Mouse (Mus musculus): ENCODE data around the gene Flvcr1.

Flvcr1 gene

GRCm38 (mm10) chr1:190980470-190980869 is 45.5 kb downstream of the Flvcr1 start:
- DNase-seq (ENCODE audit: low spot score in 2 of 2): no peak

DNA sequence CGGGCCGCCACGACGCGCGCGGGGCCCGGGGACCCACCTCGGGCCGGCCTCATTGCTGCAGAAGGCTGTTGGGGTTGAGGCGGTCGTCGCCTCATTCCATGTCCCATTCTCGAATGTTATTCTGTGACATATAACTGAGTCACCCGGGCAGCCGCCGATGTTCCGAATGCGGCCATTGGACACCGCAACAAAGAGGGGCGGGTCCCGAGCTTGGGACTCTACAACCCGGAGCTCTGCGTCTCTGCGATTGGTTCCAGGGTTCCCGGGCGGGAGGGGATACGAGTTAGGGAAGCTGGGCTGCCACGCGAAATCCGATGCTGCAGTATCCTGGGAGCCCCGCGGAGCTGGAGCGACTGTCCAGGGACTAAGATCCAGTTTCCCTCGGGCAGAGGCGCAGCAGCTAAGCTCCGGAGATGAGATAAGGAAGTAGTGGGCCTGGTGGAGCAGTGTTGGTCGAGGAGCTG is 46.8 kb downstream of the Flvcr1 start, which contains the start of gene Vash2:
TSS of gene Vash2 (minus strand) at position 197 of the 464 bp plus-strand sequence.
- peak; percentile 53 to 80 for DNase-seq (ENCODE audit: low spot score in 2 of 2)

DNA sequence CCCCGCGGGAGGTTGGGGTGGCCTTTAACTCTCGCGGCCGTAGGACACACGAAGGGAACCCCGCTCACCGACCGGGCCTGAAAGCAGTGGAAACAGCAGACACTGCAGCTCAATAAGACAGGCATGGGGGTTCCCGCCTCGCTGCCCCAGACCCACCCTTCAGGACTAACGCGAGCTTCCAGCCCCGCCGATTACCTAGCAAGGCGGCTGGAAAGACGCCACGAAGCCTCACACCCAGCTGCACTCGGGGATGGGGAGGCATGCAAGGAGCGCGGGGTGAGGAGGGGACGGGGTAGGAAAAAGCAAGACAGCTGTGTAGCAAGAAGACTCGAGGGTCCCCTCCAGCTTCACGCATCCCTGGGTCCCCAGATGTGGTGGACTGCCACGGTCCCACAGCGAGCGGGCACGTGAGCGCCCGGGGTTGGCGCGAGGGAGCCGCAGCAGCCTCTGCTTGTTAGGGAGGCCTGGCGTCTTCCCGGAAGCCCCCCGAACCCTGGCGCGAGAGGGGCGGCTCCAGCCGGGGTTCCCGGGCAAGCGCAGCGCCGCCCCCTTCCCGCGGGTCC is 47.4 kb downstream of the Flvcr1 start:
- DNase-seq (ENCODE audit: low spot score in 2 of 2): peak in 1 of 2 experiments; percentile 9

DNA sequence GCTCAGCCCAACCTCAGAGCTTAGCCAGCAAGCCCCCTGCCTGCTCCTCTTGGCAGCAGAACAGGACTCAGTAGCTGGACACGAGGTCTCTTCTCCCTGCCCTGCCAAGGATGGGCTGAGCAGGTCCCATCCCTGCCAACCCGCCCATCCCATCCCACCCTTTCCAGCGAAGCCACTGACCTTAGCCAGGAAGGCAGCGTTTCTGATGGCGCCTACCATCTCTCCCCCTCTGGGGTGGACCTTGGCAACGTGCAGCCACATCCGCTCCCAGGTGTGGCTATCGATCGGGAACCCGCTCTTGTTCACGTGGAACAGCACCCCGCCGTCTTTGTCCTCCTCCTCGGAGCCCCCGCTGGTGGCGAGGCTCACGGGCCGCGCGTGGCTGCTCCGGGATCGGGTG is 48.0 kb downstream of the Flvcr1 start:
- DNase-seq (ENCODE audit: low spot score in 2 of 2): no peak

DNA sequence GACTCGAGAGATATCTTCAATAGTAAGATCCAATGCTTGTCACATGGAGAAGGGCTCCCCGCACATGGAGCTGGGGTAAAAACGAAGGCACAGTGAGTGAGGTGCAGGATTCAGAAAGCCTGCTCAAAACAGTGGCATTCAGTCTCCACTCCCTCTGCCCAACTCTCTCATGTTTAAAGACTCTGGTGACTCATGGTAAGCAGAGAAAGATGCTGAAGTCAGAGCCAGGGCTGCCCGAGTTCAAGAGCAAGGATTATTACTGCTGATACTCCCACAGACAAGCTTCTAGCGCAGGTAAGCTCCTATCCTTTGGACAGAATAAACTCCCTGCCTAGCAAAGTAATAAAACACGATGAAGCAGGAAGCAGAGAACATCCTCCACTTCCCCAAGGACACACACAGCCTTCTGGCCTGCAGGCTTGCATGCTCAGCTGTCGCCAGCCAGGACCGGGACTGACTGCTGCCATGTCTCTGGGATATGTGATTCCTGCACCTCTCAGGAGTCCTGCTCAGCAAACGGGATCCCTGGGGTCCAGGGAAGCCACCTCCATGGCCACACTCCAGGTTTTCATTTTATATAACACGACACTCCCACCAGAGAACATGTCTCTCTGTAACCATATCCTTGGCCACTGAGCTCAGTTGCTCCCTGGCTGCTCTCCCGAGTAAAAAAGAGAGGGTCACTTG is 48.9 kb downstream of the Flvcr1 start:
- DNase-seq (ENCODE audit: low spot score in 2 of 2): no peak

DNA sequence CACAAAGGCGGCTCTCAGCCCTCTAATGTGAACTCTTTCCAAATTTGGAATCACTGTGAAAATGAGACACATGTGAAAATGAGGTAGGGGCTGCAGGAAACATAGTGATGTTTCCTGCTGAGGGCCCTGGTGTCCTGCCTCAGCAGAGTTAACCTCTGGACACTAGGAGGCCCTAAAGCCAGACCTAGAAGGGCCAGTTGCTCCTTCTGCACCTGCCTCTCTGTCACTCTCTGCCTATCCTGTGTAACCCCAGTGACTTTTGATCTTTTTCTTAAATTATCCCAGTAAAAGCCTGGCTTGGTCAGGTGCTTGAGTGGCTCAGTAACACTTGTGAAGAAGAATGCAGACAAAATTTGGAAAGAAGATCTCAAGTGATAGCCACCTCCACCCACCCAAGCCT is 51.1 kb downstream of the Flvcr1 start:
- DNase-seq (ENCODE audit: low spot score in 2 of 2): no peak

GRCm38 (mm10) chr1:190974191-190974590 is 51.8 kb downstream of the Flvcr1 start:
- DNase-seq (ENCODE audit: low spot score in 2 of 2): no peak

DNA sequence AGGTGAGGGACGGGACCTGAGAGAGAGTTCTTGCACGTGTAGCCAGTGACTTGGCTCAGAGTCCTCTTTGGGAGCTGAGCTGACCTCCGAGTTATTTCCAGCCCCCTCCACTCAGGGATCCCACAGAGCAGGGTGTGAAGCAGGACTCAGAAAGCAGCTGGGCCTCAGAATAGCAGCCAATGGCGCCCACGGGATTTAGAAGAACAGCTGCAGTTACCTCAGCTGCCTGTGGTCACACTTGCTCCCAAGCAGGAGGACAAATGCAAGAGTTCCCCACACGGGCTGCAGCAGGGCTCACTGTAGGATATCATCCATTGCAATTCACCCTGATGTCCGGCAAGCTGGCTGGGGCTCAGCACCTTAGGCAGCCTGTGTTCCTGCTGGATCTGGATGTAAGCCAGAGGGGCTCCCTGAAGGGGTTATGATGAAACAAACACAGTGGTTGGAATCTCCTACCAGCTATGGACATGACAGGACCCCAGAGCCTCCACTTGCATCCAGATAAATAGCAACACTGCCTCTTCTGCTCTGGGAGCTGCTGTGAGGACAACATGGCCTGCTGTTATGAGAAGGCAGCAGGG is 53.3 kb downstream of the Flvcr1 start:
- no peak for DNase-seq (ENCODE audit: low spot score in 2 of 2)

DNA sequence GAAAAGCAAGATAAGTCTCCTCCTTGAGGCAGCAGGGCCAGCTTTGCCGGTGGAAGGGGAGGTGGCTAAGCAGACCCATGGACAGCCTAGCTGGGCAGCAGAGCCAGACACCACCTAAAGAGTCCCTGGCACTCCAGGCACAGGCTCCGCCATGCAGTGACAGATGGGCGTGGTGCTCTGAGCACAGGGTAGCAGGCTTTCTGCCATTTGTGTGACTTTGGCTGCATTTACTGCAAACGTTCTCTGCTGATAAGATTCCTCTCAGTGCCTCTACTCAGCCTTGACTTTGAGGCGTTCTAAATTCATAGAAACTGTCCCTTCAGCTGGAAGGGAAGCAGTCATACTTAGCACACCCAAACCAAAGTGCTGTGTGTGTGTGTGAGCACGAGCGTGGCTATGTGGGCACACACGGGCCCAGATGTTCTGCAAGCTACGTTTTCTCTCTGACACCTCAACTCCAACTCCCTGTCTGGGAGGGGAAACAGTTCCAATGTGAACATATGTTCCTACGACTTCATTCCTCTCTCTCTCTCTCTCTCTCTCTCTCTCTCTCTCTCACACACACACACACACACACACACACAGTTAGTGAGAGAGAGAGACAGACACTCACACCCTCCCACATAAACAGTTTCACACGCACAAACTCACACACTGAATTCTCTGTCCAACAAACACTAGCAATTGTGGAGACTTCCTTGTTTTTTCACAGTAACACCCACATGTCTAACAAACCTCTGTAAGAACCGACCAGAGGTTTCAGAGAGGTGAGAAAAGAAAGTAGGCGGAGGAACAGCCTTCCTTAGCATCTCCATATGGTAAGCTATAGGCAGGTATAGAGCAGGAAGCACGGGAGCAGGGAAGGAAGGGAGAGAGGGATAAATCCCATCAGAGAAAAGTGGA is 54.0 kb downstream of the Flvcr1 start:
- DNase-seq (ENCODE audit: low spot score in 2 of 2): no peak

DNA sequence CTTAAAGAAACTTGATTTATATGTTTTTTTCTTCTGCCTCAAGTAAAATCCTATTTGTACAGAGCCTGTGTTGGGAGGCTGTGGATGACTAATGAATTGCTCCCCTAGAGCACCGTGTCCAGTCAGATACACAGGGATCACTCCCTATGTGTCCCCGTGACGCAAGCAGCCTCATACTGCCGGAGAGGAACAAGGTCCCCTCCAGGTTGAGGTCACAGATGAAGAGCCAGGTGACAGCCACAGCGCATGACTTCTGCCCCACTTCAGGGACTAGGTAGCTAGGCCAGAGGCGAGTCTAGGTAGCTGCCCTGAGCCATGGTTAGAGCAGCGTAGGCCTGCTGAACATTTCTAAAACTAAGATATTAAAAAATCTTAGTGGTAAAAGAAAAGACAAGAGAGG is 57.9 kb downstream of the Flvcr1 start:
- no peak for DNase-seq (ENCODE audit: low spot score in 2 of 2)

GRCm38 (mm10) chr1:190964992-190965780 is 60.8 kb downstream of the Flvcr1 start:
- no peak for DNase-seq (ENCODE audit: low spot score in 2 of 2)

DNA sequence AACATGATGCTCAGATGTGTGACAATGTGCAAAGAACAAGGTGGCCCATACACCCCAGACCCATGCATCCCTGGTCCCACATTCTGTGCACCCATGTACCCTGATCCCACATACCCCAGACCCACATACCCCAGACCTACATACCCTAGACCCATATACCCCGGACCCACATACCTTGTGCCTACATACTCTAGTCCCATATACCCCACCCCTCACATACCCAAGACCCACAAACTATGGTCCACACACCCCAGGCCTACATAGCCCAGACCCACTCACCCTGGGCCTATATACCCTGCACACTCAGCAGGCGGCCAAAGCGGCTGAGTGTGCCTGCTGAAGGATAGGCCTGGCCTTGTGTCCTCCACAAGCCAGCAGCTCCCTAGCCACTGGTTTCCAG is 63.2 kb downstream of the Flvcr1 start:
- DNase-seq (ENCODE audit: low spot score in 2 of 2): no peak

- no peak for DNase-seq (ENCODE audit: low spot score in 2 of 2)
These were observed 67.1 kb downstream of the Flvcr1 start for GRCm38 (mm10) chr1:190958821-190959220.

Measured in urinary bladder, postnatal 36 days (tissue).